Mouse (Mus musculus): Measurements from ENCODE around the gene 4930518I15Rik. TPM values are rescaled to one million over a fixed set of nuclear protein-coding genes. Genes with fewer than 3 reads are reported as not detected.
"Not testable (repeated sequence)": the region's sequence is repeated elsewhere in the genome, so short reads cannot be mapped to it uniquely, and the experiment has no call there.

The 4930518I15Rik gene
- polyA plus RNA-seq, 1 experiment from 2014 or later, result 9.6 TPM

DNA sequence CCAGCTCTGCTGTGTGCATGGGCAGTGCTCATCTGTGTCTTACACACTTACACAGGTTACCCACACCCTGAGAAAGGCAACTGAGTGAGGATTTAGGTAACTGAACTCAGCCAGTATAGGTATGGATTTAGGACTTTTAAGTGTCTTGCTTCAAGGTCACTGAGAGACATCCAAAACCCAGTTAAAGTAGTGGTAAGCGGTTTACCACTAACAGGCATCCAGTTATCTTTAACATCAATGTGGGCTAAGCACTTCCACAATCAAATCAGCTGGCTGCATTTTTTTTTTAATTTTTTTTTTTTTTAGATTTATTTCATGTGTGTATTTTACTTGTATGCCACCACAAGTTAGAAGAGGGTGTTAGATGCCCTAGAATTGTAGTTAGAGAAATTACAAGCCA is 1.4 kb downstream of the 4930518I15Rik start:
- Histone ChIP-seq H3K4me2 (replicated peaks) (no peak overlapping the region), H3K4me3 (no peak overlapping the region), H3K27ac (no peak overlapping the region), H3K27me3 (no peaks in the 10 kb centered on the region), H3K9ac (no peak overlapping the region), H3K4me1 (0 out of 2 replicates have a peak, but pooled peaks cover 6% of the 10 kb centered on the region), H3K36me3 (peaks cover 21% of the 10 kb centered on the region), H3K9me3 (no peaks in the 10 kb centered on the region)
- WGBS, result 93% methylated on average over 1 of the region's 1 CpGs
- ATAC-seq (ENCODE audit: insufficient number of reproducible peaks, insufficient read depth, low FRiP score, low TSS enrichment), result no peak

GRCm38 (mm10) chr2:156853999-156854771 is 3.6 kb downstream of the 4930518I15Rik start:
- H3K9me3 ChIP-seq; H3K27ac ChIP-seq; H3K4me3 ChIP-seq; H3K4me1 ChIP-seq; H3K4me2 ChIP-seq (replicated peaks); H3K27me3 ChIP-seq; ATAC-seq (ENCODE audit: insufficient number of reproducible peaks, insufficient read depth, low FRiP score, low TSS enrichment); H3K9ac ChIP-seq: not testable (repeated sequence)
- WGBS, result 37% methylated on average over 13 of the region's 13 CpGs
- H3K36me3 ChIP-seq, result peaks cover 43% of the 10 kb centered on the region

DNA sequence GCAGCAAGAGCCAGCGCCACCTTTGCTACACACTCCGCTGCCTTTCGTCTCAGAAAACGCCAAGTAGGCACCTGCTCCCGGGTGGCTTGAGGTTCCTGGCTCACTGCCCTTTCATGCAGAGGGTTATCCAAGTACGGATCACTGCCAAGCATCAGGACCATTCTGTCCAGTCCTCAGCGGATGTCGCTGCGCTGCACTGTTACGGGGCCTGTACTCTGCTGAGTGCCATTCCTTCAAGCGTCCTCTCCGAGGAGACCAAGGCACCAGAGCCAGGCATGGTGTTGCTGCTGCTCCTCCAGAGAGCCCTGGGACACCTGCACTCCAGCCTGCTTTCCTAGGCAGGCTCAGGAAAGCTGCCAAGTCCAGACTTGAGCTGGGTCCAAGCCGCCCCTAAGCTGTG is 4.2 kb downstream of the 4930518I15Rik start:
- not testable (repeated sequence) for H3K27me3 ChIP-seq; H3K27ac ChIP-seq; H3K4me2 ChIP-seq (replicated peaks); H3K4me3 ChIP-seq; H3K9me3 ChIP-seq; H3K9ac ChIP-seq; H3K4me1 ChIP-seq; ATAC-seq (ENCODE audit: insufficient number of reproducible peaks, insufficient read depth, low FRiP score, low TSS enrichment)
- H3K36me3 ChIP-seq, result peaks cover 49% of the 10 kb centered on the region
- 75% methylated on average over 9 of the region's 13 CpGs for WGBS

GRCm38 (mm10) chr2:156850505-156850904 is 7.2 kb downstream of the 4930518I15Rik start:
- H3K4me2 ChIP-seq (replicated peaks), result no peak overlapping the region
- no peak overlapping the region for H3K27ac ChIP-seq
- WGBS, result 87% methylated on average over 5 of the region's 5 CpGs
- peaks cover 71% of the 10 kb centered on the region for H3K36me3 ChIP-seq
- H3K4me3 ChIP-seq, result no peak overlapping the region
- 0 out of 2 replicates have a peak, but pooled peaks cover 12% of the 10 kb centered on the region for H3K4me1 ChIP-seq
- H3K9me3 ChIP-seq, result no peaks in the 10 kb centered on the region
- ATAC-seq (ENCODE audit: insufficient number of reproducible peaks, insufficient read depth, low FRiP score, low TSS enrichment), result no peak
- H3K27me3 ChIP-seq, result no peaks in the 10 kb centered on the region
- no peak overlapping the region for H3K9ac ChIP-seq

- no peaks in the 10 kb centered on the region for H3K9me3 ChIP-seq
- 92% methylated on average over 6 of the region's 6 CpGs for WGBS
- H3K4me2 ChIP-seq (replicated peaks), result no peak overlapping the region
- peaks cover 27% of the 10 kb centered on the region for H3K4me1 ChIP-seq
- H3K4me3 ChIP-seq, result no peak overlapping the region
- no peak overlapping the region for H3K9ac ChIP-seq
- no peak overlapping the region for H3K27ac ChIP-seq
- no peaks in the 10 kb centered on the region for H3K27me3 ChIP-seq
- no peak for ATAC-seq (ENCODE audit: insufficient number of reproducible peaks, insufficient read depth, low FRiP score, low TSS enrichment)
- peaks cover 82% of the 10 kb centered on the region for H3K36me3 ChIP-seq
Observed at GRCm38 (mm10) chr2:156848526-156849182, 9.1 kb downstream of the 4930518I15Rik start.

- H3K4me1 ChIP-seq, result peaks cover 37% of the 10 kb centered on the region
- 45% methylated on average over 6 of the region's 6 CpGs for whole genome bisulfite sequencing
Observed at GRCm38 (mm10) chr2:156847653-156848052, 10.1 kb downstream of the 4930518I15Rik start.

DNA sequence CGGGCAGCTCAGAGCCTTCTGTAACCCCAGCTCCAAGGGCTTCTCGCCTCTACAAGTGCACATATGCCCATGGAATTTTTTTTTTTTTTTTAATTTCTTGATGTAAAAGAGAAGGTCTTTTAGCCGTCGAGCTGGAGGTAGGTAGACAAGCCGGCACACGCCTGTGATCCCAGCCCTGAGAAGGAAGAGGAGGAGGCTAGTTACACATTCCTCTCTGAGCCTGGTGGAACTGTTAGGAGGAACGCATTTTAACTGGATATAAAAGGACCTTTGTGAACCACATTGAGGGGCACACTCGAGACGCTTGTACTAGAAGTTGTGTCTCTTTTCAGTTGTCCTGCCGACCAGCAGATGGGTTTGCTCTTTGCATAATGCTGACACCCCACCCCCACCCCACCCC is 13.0 kb downstream of the 4930518I15Rik start:
- no peak for ATAC-seq (ENCODE audit: insufficient number of reproducible peaks, insufficient read depth, low FRiP score, low TSS enrichment)
- H3K9ac ChIP-seq, result no peak overlapping the region
- peaks cover 50% of the 10 kb centered on the region for H3K36me3 ChIP-seq
- H3K4me2 ChIP-seq (replicated peaks), result peak overlapping the region; percentile 82
- H3K4me1 ChIP-seq, result peaks cover 44% of the 10 kb centered on the region
- 30% methylated on average over 10 of the region's 10 CpGs for WGBS
- H3K4me3 ChIP-seq, result no peak overlapping the region
- H3K27me3 ChIP-seq, result no peaks in the 10 kb centered on the region
- H3K27ac ChIP-seq, result peak overlapping the region; percentile 67
- no peaks in the 10 kb centered on the region for H3K9me3 ChIP-seq

More at GRCm38 (mm10) chr2:156847653-156848052, 10.1 kb downstream of the 4930518I15Rik start:
- Histone ChIP-seq H3K9me3 (no peaks in the 10 kb centered on the region), H3K4me2 (replicated peaks) (no peak overlapping the region), H3K27ac (0 out of 2 replicates have a peak overlapping the region, but pooled peaks have one; percentile 11), H3K9ac (no peak overlapping the region), H3K27me3 (no peaks in the 10 kb centered on the region), H3K4me3 (no peak overlapping the region), H3K36me3 (peaks cover 78% of the 10 kb centered on the region)
- no peak for ATAC-seq (ENCODE audit: insufficient number of reproducible peaks, insufficient read depth, low FRiP score, low TSS enrichment)

- peak overlapping the region; percentile 93; the same call in 1 of the 2 replicates for H3K4me3 ChIP-seq
- ATAC-seq (ENCODE audit: insufficient number of reproducible peaks, insufficient read depth, low FRiP score, low TSS enrichment), result no peak
- peaks cover 36% of the 10 kb centered on the region for H3K36me3 ChIP-seq
- H3K4me1 ChIP-seq, result peaks cover 50% of the 10 kb centered on the region
- H3K9ac ChIP-seq, result no peak overlapping the region
- H3K27me3 ChIP-seq, result no peaks in the 10 kb centered on the region
- H3K9me3 ChIP-seq, result no peaks in the 10 kb centered on the region
- H3K27ac ChIP-seq, result 0 out of 2 replicates have a peak overlapping the region, but pooled peaks have one; percentile 97
- WGBS, result 71% methylated on average over 10 of the region's 10 CpGs
- peak overlapping the region; percentile 82 for H3K4me2 ChIP-seq (replicated peaks)
Observed at GRCm38 (mm10) chr2:156843331-156843730, 14.4 kb downstream of the 4930518I15Rik start.

GRCm38 (mm10) chr2:156842711-156843110 is 15.0 kb downstream of the 4930518I15Rik start:
- peaks cover 47% of the 10 kb centered on the region for H3K4me1 ChIP-seq
- no peaks in the 10 kb centered on the region for H3K9me3 ChIP-seq
- peak overlapping the region; percentile 93 for H3K4me3 ChIP-seq
- H3K4me2 ChIP-seq (replicated peaks), result peak overlapping the region; percentile 82
- H3K27me3 ChIP-seq, result no peaks in the 10 kb centered on the region
- H3K36me3 ChIP-seq, result peaks cover 31% of the 10 kb centered on the region
- WGBS, result 4% methylated on average over 11 of the region's 11 CpGs
- H3K9ac ChIP-seq, result peak overlapping the region; percentile 88
- no peak for ATAC-seq (ENCODE audit: insufficient number of reproducible peaks, insufficient read depth, low FRiP score, low TSS enrichment)
- H3K27ac ChIP-seq, result peak overlapping the region; percentile 97

DNA sequence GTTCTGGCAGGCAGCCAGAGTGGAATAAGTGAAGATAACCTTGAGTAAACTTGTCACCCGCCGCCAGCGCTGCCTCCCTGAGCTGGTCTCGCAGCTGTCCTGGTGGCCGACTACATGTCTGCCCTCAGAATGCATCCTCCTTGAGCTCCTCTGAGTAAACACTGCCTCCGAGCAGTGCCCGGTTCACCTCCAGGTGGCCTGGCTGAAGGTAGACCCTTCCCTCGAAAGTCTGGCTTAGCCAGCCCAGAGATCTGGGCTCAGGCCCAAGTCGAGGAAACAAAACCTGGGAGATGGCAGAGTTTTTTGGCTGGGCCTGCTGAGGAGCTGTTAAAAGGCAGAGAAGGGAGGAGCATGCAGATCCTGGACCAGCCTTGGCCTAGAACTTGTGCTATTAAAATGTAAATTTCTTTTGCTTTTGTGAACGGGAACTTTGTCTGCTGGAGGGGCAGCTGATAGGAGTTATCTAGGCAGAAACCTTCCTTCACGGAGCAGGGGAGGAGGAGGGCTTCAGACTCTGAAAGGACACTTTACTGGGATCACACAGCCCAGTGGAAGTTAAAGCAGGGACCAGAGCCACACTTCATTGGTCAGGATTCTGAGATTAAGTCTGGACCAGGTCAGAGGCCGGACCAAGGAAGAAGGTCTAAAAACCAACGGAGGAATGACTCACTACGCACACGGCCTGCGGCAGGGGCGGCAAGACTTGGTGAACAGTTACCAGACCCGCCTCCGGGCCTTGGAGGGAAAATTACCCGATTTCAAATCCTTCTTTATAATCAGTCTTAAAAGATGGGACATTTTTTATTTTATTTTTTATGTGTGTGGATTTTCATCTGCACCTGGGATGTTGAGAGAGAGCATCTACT is 15.7 kb downstream of the 4930518I15Rik start:
- no peak for ATAC-seq (ENCODE audit: insufficient number of reproducible peaks, insufficient read depth, low FRiP score, low TSS enrichment)
- WGBS, result 2% methylated on average over 20 of the region's 20 CpGs
- H3K27me3 ChIP-seq, result no peaks in the 10 kb centered on the region
- peak overlapping the region; percentile 82 for H3K4me2 ChIP-seq (replicated peaks)
- peak overlapping the region; percentile 93 for H3K4me3 ChIP-seq
- H3K27ac ChIP-seq, result peak overlapping the region; percentile 97
- peak overlapping the region; percentile 88 for H3K9ac ChIP-seq
- peaks cover 24% of the 10 kb centered on the region for H3K36me3 ChIP-seq
- peaks cover 45% of the 10 kb centered on the region for H3K4me1 ChIP-seq
- no peaks in the 10 kb centered on the region for H3K9me3 ChIP-seq
